Mouse (Mus musculus) erythroblast, embryonic 14.5 days (primary cell): ENCODE measurements around the gene Snrk.

Experiments
- GATA1 ChIP-seq: IDR thresholded peaks from 2 replicates; pipeline ENCODE4 v1.6.1; 2012; ENCODE audit warnings: low read length, inconsistent platforms, mixed read lengths
- TAL1 ChIP-seq: IDR thresholded peaks from 3 replicates; pipeline ENCODE4 v1.6.1; 2012; ENCODE audit warnings: low read length, inconsistent platforms, mixed read lengths

DNA sequence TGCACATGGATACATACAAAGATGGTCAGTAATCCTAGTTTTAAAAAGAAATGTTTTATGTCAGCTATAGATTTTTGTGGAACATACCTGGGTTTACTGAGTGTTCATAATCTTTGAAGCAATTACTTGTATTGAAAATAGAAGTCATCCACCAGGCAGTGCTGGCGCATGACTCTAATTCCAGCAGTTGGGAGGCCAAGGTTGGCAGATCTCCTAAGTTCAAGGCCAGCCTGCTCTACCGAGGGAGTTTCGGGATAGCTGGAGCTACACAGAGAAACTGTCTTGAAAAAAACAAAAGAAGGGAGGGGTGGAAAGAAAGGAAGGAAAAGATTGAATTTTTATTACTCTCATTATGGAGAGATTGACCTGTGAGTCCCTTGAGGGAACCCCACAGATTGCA is 31.3 kb downstream of the Snrk start:
- no peak for TF ChIP-seq TAL1
- no peak for TF ChIP-seq GATA1
